Mouse (Mus musculus) CH12.LX (cell line): ENCODE data around the gene Tbc1d15. TPM values are rescaled to one million over a fixed set of nuclear protein-coding genes. Genes with fewer than 3 reads are reported as not detected.

ENCODE experiments used
- DNase-seq: peaks from one replicate; pipeline ENCODE4 v3.0.0-alpha.2; 2013; ENCODE audit errors: extremely low read depth
- H3K27ac ChIP-seq: 2 replicates; pipeline ENCODE4 v1.5.1; 2012; ENCODE audit warnings: low read depth, mild to moderate bottlenecking, control low read depth, moderate library complexity; ENCODE audit not compliant: insufficient read depth
- H3K27me3 ChIP-seq: replicated peaks from 2 replicates; pipeline ENCODE3; 2012; ENCODE audit warnings: inconsistent platforms
- H3K36me3 ChIP-seq, 2 experiments: replicated peaks in 1 of 2; 2 replicates each; pipeline versions ENCODE3 to v1.6.1; 2012; ENCODE audit warnings: inconsistent platforms in 1 of 2, low read length in 1 of 2, mild to moderate bottlenecking in 1 of 2, mixed read lengths in 1 of 2, moderate library complexity in 1 of 2; ENCODE audit not compliant: control insufficient read depth in 1 of 2, insufficient read depth in 1 of 2
- H3K4me1 ChIP-seq, 2 experiments: 2 replicates each; pipeline ENCODE4 v1.6.1; 2012; ENCODE audit warnings: inconsistent platforms in 1 of 2, moderate library complexity in 1 of 2; ENCODE audit not compliant: insufficient read depth in 2 of 2, control insufficient read depth in 1 of 2
- H3K4me2 ChIP-seq: 2 replicates; pipeline ENCODE4 v1.6.1; 2012; ENCODE audit warnings: low read depth, mild to moderate bottlenecking, control low read depth; ENCODE audit not compliant: poor library complexity, insufficient read depth, severe bottlenecking
- H3K4me3 ChIP-seq, 3 experiments: fragments of 150-350 bp in 1 of 3; sonication (generic) in 1 of 3; replicated peaks in 1 of 3; 2 replicates each; pipeline versions ENCODE3 to v1.5.1; 2011 to 2012; ENCODE audit warnings: low read depth in 2 of 3, low read length in 2 of 3, mild to moderate bottlenecking in 2 of 3, moderate library complexity in 2 of 3, control low read depth in 1 of 3, improper control_type of control experiment in 1 of 3, inconsistent platforms in 1 of 3, mixed read lengths in 1 of 3; ENCODE audit not compliant: poor library complexity in 1 of 3
- H3K79me2 ChIP-seq: replicated peaks from 2 replicates; pipeline ENCODE4 v1.6.1; 2012; ENCODE audit warnings: mild to moderate bottlenecking, moderate library complexity; ENCODE audit not compliant: control insufficient read depth, poor library complexity, insufficient read depth, severe bottlenecking; ENCODE audit errors: extremely low read depth
- H3K9ac ChIP-seq: 2 replicates; pipeline ENCODE4 v1.6.1; 2012; ENCODE audit warnings: low read depth, mild to moderate bottlenecking, control low read depth, moderate library complexity; ENCODE audit not compliant: insufficient read depth
- H3K9me3 ChIP-seq: replicated peaks from 2 replicates; pipeline ENCODE3; 2012; ENCODE audit warnings: low read length, inconsistent platforms, mixed read lengths
- CHD1 ChIP-seq: IDR thresholded peaks from 2 replicates; pipeline ENCODE4 v1.6.1; 2012; ENCODE audit warnings: low read depth, low read length, improper control_type of control experiment, inconsistent platforms
- CHD2 ChIP-seq: IDR thresholded peaks from 2 replicates; pipeline ENCODE4 v1.6.1; 2011; ENCODE audit warnings: low read length, improper control_type of control experiment
- CTCF ChIP-seq, 2 experiments: IDR thresholded peaks in 1 of 2; conservative IDR thresholded peaks in 1 of 2; 2 replicates each; pipeline ENCODE4 v1.5.1; 2011 to 2012; ENCODE audit warnings: low read depth in 2 of 2, low read length in 2 of 2, improper control_type of control experiment in 1 of 2, inconsistent platforms in 1 of 2, mild to moderate bottlenecking in 1 of 2, moderate library complexity in 1 of 2
- EP300 ChIP-seq: IDR thresholded peaks from 2 replicates; pipeline ENCODE4 v1.6.1; 2011; ENCODE audit warnings: low read length, improper control_type of control experiment
- GABPA ChIP-seq: IDR thresholded peaks from 2 replicates; pipeline ENCODE4 v1.6.1; 2012; ENCODE audit warnings: low read depth, low read length, improper control_type of control experiment, inconsistent platforms; ENCODE audit not compliant: insufficient replicate concordance
- KAT2A ChIP-seq: IDR thresholded peaks from 2 replicates; pipeline ENCODE4 v1.6.1; 2012; ENCODE audit warnings: low read length, improper control_type of control experiment, inconsistent platforms; ENCODE audit not compliant: insufficient replicate concordance
- MAX ChIP-seq: IDR thresholded peaks from 2 replicates; pipeline ENCODE4 v1.6.1; 2011; ENCODE audit warnings: low read length, improper control_type of control experiment
- MEF2A ChIP-seq: IDR thresholded peaks from 2 replicates; pipeline ENCODE4 v1.6.1; 2014; ENCODE audit warnings: low read depth, mild to moderate bottlenecking, inconsistent platforms, low read length, improper control_type of control experiment, borderline replicate concordance
- MYC ChIP-seq: IDR thresholded peaks from 2 replicates; pipeline ENCODE4 v1.6.1; 2011; ENCODE audit warnings: low read depth, mild to moderate bottlenecking, improper control_type of control experiment, low read length
- NRF1 ChIP-seq: IDR thresholded peaks from 2 replicates; pipeline ENCODE4 v1.6.1; 2014; ENCODE audit warnings: low read depth, mild to moderate bottlenecking, inconsistent platforms, low read length, improper control_type of control experiment, moderate library complexity
- PAX5 ChIP-seq: IDR thresholded peaks from 2 replicates; pipeline ENCODE4 v1.6.1; 2012; ENCODE audit warnings: low read length, inconsistent platforms, mixed read lengths
- POLR2AphosphoS2 ChIP-seq: IDR thresholded peaks from 2 replicates; pipeline ENCODE4 v1.6.1; 2011; ENCODE audit warnings: low read depth, low read length, improper control_type of control experiment
- RAD21 ChIP-seq: IDR thresholded peaks from 2 replicates; pipeline ENCODE4 v1.6.1; 2011; ENCODE audit warnings: low read depth, mild to moderate bottlenecking, low read length, improper control_type of control experiment, moderate library complexity
- SMC3 ChIP-seq: IDR thresholded peaks from 2 replicates; pipeline ENCODE4 v1.6.1; 2011; ENCODE audit warnings: low read depth, low read length, improper control_type of control experiment
- TBP ChIP-seq: conservative IDR thresholded peaks from 2 replicates; pipeline ENCODE4 v1.6.1; 2011; ENCODE audit warnings: low read depth, low read length, improper control_type of control experiment
- USF1 ChIP-seq: IDR thresholded peaks from 2 replicates; pipeline ENCODE4 v1.6.1; 2014; ENCODE audit warnings: low read depth, mild to moderate bottlenecking, inconsistent platforms, low read length, improper control_type of control experiment
- USF2 ChIP-seq: conservative IDR thresholded peaks from 2 replicates; pipeline ENCODE4 v1.6.1; 2011; ENCODE audit warnings: low read depth, low read length, improper control_type of control experiment
- ZKSCAN1 ChIP-seq: IDR thresholded peaks from 2 replicates; pipeline ENCODE4 v1.6.1; 2012; ENCODE audit warnings: low read depth, inconsistent platforms, low read length, improper control_type of control experiment, borderline replicate concordance
- ZMIZ1 ChIP-seq: IDR thresholded peaks from 2 replicates; pipeline ENCODE4 v1.6.1; 2012; ENCODE audit warnings: low read depth, mild to moderate bottlenecking, inconsistent platforms, low read length, improper control_type of control experiment
- ZNF384 ChIP-seq: IDR thresholded peaks from 2 replicates; pipeline ENCODE4 v1.6.1; 2012; ENCODE audit warnings: low read depth, low read length, improper control_type of control experiment, inconsistent platforms
- dilution Hi-C: fragments of 300-500 bp; cut with MboI; formaldehyde crosslinking; loops from 2 replicates; pipeline ENCODE4 v1.14.3; 2020; ENCODE audit warnings: low sequenced_read_pairs; ENCODE audit not compliant: extremely low pct_unique_long_range_greater_than_20kb, extremely low pct_ligation_motif_present
- in situ Hi-C: fragments of 300-500 bp; cut with MboI; formaldehyde crosslinking; loops from 3 replicates; pipeline ENCODE4 v1.14.3; 2019; ENCODE audit warnings: low sequenced_read_pairs, low pct_ligation_motif_present, low pct_unique_long_range_greater_than_20kb, mixed read lengths
- polyA plus RNA-seq: library from polyadenylated mRNA; unstranded; fragments of >175 nt; gene quantifications from 2 replicates; pipeline ENCODE4 v1.2.1, GENCODE M21; 2012; ENCODE audit warnings: low read depth; ENCODE audit not compliant: insufficient read length
- total RNA-seq, 2 experiments: library from RNA; depleted of rRNA; stranded (reverse); fragments of 300-350 nt in 1 of 2; fragments of >200 nt in 1 of 2; gene quantifications; 2 replicates each; pipeline ENCODE4 v1.2.3; 2012 to 2014

The Tbc1d15 gene
- total and polyA plus RNA-seq, 3 experiments, result 13.4 to 59.5 (median 23.3) TPM

DNA sequence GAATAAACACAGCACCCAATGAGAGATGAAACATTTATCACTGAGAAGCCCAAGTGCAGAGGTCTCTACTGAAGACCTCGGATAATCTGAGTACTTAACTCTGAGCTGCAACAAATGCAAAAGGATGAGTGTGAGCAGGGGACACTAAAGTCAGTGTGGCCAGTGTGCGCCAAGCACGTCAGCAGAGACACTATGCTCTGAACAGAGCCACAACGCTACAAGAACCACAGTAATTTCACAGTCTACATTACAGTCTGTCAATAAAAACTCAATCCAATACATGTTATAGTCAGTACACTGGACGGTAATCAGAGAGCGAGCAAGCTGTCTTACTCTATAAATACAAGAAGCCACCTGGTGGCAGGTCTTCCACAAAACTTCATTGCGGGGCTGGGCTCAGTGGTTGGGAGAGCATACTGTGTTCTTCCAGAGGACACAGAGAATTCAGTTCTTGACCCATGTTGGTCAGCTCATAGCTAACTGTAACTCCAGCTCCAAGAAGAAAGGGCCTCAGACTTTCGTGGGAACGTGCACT lies 45.2 kb upstream of the Tbc1d15 start:
- no peaks in the 10 kb centered on the region for H3K9me3 ChIP-seq
- TF ChIP-seq TBP, result no peak
- no peak for TF ChIP-seq MAX
- no peak for TF ChIP-seq EP300
- peak; percentile 20 for TF ChIP-seq SMC3
- TF ChIP-seq CTCF (conservative IDR thresholded peaks at IDR 0.05 in 1 of 2, IDR thresholded peaks at IDR 0.05 in 1 of 2; ENCODE audit: low read depth in 2 of 2, low read length in 2 of 2), result peak in 1 of 2 experiments; percentile 34; a peak in 2 of 4 replicates
- TF ChIP-seq MEF2A, result no peak
- no peak overlapping the region for H3K27ac ChIP-seq
- no peak overlapping the region for H3K4me2 ChIP-seq
- no peak overlapping the region for H3K9ac ChIP-seq
- DNase-seq, result no peak
- dilution Hi-C loops (no loop called here), in situ Hi-C loops (no loop called here)
- peaks cover 28% of the 10 kb centered on the region for H3K79me2 ChIP-seq
- peaks cover 76 to 96% of the 10 kb centered on the region in 2 experiments for H3K36me3 ChIP-seq
- no peaks in the 10 kb centered on the region for H3K4me1 ChIP-seq
- no peaks in the 10 kb centered on the region for H3K27me3 ChIP-seq
- H3K4me3 ChIP-seq, result no peak overlapping the region

DNA sequence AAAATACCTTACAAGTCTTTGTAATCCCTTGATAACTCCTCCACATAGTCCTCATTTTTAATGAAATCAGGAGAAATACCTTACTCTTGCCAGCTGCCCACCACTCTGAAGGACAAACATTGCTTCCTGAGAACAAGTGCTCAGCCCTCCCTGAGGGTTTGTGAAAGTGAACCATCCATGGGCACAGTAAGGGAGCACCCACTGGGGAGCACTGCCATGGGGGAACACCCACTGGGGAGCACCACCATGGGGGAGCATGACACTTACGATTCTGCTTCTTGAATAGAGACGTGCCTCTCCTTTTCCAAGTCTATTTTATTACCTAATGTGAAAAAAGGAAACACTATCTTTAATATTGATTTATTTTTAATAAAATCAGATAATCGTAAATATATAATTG lies 43.9 kb upstream of the Tbc1d15 start:
- H3K9me3 ChIP-seq, result no peaks in the 10 kb centered on the region
- peaks cover 75 to 94% of the 10 kb centered on the region in 2 experiments for H3K36me3 ChIP-seq
- no peak for DNase-seq
- H3K4me1 ChIP-seq, result no peaks in the 10 kb centered on the region
- peaks cover 17% of the 10 kb centered on the region for H3K79me2 ChIP-seq
- TF ChIP-seq EP300, result no peak
- TF ChIP-seq PAX5, result no peak
- dilution Hi-C loops, result no loop called here
- H3K27ac ChIP-seq, result no peak overlapping the region
- H3K4me2 ChIP-seq, result no peak overlapping the region
- no peaks in the 10 kb centered on the region for H3K27me3 ChIP-seq
- in situ Hi-C loops, result no loop called here
- no peak overlapping the region for H3K4me3 ChIP-seq
- H3K9ac ChIP-seq, result no peak overlapping the region

DNA sequence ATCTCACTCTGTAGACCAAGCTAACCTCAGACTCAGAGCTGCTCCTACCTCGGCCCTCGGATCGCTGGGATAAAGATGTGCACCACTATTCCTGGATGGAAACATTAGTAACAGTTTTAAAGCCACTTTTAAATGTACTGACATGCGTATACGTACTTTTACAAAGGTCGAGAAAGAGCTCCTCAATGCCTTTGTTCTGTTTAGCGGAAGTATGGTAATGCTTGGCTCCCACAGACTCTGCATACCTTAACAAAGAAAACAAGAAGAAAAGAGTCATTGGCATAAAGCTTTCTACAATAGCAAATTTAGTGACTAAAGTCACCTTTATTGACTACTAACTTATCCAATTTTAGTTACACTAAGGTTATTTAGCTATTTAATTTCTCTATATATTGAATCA lies 43.4 kb upstream of the Tbc1d15 start:
- Histone ChIP-seq H3K9me3 (no peaks in the 10 kb centered on the region), H3K9ac (no peak overlapping the region), H3K79me2 (peaks cover 13% of the 10 kb centered on the region), H3K36me3 (peaks cover 72 to 94% of the 10 kb centered on the region in 2 experiments), H3K4me2 (no peak overlapping the region), H3K27me3 (no peaks in the 10 kb centered on the region), H3K4me1 (no peaks in the 10 kb centered on the region), H3K4me3 (no peak overlapping the region), H3K27ac (no peak overlapping the region)
- dilution Hi-C loops (no loop called here), in situ Hi-C loops (no loop called here)
- DNase-seq, result no peak
- no peak for TF ChIP-seq ZKSCAN1
- no peak for TF ChIP-seq USF2
- no peak for TF ChIP-seq RAD21
- TF ChIP-seq MEF2A, result no peak
- TF ChIP-seq USF1, result no peak
- no peak for TF ChIP-seq GABPA
- no peak for TF ChIP-seq SMC3
- TF ChIP-seq CTCF (conservative IDR thresholded peaks at IDR 0.05 in 1 of 2, IDR thresholded peaks at IDR 0.05 in 1 of 2; ENCODE audit: low read depth in 2 of 2, low read length in 2 of 2), result no peak
- TF ChIP-seq ZNF384, result no peak
- TF ChIP-seq CHD1, result no peak
- TF ChIP-seq CHD2, result no peak
- TF ChIP-seq MYC, result no peak
- no peak for TF ChIP-seq POLR2AphosphoS2
- TF ChIP-seq ZMIZ1, result no peak
- no peak for TF ChIP-seq KAT2A
- no peak for TF ChIP-seq NRF1
- TF ChIP-seq TBP, result no peak
